Mouse (Mus musculus) liver, embryonic 11.5 days (tissue): Measurements from ENCODE around the gene Cacnb3. TPM values are rescaled to one million over a fixed set of nuclear protein-coding genes. Genes with fewer than 3 reads are reported as not detected.
A peak's percentile ranks its signal among the peaks of the same experiment; 100 is the strongest.

Experiments used
- ATAC-seq: fragments of 200-750 bp; cut with Nextera tagmentation; replicated peaks from 2 replicates; pipeline ENCODE4 v1.8.0; 2017; ENCODE audit warnings: moderate number of reproducible peaks, mild to moderate bottlenecking, moderate TSS enrichment, moderate library complexity; ENCODE audit not compliant: low FRiP score
- DNase-seq: peaks from one replicate; pipeline ENCODE4 v3.0.0-alpha.2; 2017; ENCODE audit warnings: low spot score
- H3K27ac ChIP-seq: fragments of 300-500 bp; sonication (generic); 2 replicates; pipeline ENCODE4 v1.5.1; 2014; ENCODE audit warnings: mild to moderate bottlenecking, low read depth, low read length, control low read depth
- H3K27me3 ChIP-seq: fragments of 300-500 bp; sonication (generic); replicated peaks from 2 replicates; pipeline ENCODE4 v1.6.1; 2014; ENCODE audit warnings: low read length, mixed read lengths; ENCODE audit not compliant: control insufficient read depth, insufficient read depth
- H3K36me3 ChIP-seq: fragments of 300-500 bp; sonication (generic); 2 replicates; pipeline ENCODE4 v1.6.1; 2014; ENCODE audit warnings: mild to moderate bottlenecking, low read length, moderate library complexity, mixed read lengths; ENCODE audit not compliant: control insufficient read depth, insufficient read depth
- H3K4me1 ChIP-seq: fragments of 300-500 bp; sonication (generic); replicated peaks from 2 replicates; pipeline ENCODE4 v1.6.1; 2014; ENCODE audit warnings: low read length, mixed read lengths; ENCODE audit not compliant: control insufficient read depth, insufficient read depth
- H3K4me2 ChIP-seq: fragments of 300-500 bp; sonication (generic); 2 replicates; pipeline ENCODE4 v1.6.1; 2014; ENCODE audit warnings: mild to moderate bottlenecking, control low read depth, moderate library complexity
- H3K4me3 ChIP-seq: fragments of 300-500 bp; sonication (generic); 2 replicates; pipeline ENCODE4 v1.5.1; 2014; ENCODE audit warnings: low read depth, low read length, control low read depth
- H3K9ac ChIP-seq: fragments of 300-500 bp; sonication (generic); 2 replicates; pipeline ENCODE4 v1.6.1; 2014; ENCODE audit warnings: low read depth, low read length, control low read depth
- H3K9me3 ChIP-seq: fragments of 300-500 bp; sonication (generic); 2 replicates; pipeline ENCODE4 v1.6.1; 2016; ENCODE audit warnings: low read length, inconsistent platforms, mixed read lengths; ENCODE audit not compliant: control insufficient read depth
- WGBS: fragments of 180-500 bp; shearing (Covaris S2); extraction: QIAGEN DNeasy Blood & Tissue Kit; methylation state at CpG from one replicate; pipeline ENCODE4 v1.1.7; 2014; 5-methylcytosine and 5-hydroxymethylcytosine counted together
- polyA plus RNA-seq: library from polyadenylated mRNA; unstranded; fragments of >200 nt; fragmentation: Nextera tagmentation; extraction: Ambion mirVana; gene quantifications from 2 replicates; pipeline ENCODE4 v1.2.1, GENCODE M21; 2014

The Cacnb3 gene
- polyA plus RNA-seq, 1 experiment from 2014 or later = 13.2 TPM

- H3K9ac ChIP-seq = no peak overlapping the region
Measured at GRCm38 (mm10) chr15:98626487-98627212, 4.0 kb upstream of the Cacnb3 start.

GRCm38 (mm10) chr15:98628589-98629254 is 1.9 kb upstream of the Cacnb3 start:
- Histone ChIP-seq H3K9ac (no peak overlapping the region), H3K27me3 (peaks cover 67% of the 10 kb centered on the region), H3K4me3 (peak overlapping the region; percentile 22), H3K9me3 (no peaks in the 10 kb centered on the region), H3K4me2 (peak overlapping the region; percentile 52), H3K27ac (no peak overlapping the region), H3K36me3 (no peaks in the 10 kb centered on the region), H3K4me1 (peaks cover 14% of the 10 kb centered on the region)
- ATAC-seq = no peak
- 11% methylated on average over 20 of the region's 20 CpGs for WGBS
- DNase-seq = no peak

More at GRCm38 (mm10) chr15:98626487-98627212, 4.0 kb upstream of the Cacnb3 start:
- no peaks in the 10 kb centered on the region for H3K36me3 ChIP-seq
- no peak overlapping the region for H3K4me2 ChIP-seq
- ATAC-seq = no peak
- peaks cover 7% of the 10 kb centered on the region; the same call in 1 of the 2 replicates for H3K4me1 ChIP-seq
- no peaks in the 10 kb centered on the region for H3K9me3 ChIP-seq
- H3K27me3 ChIP-seq = peaks cover 57% of the 10 kb centered on the region
- 72% methylated on average over 7 of the region's 7 CpGs for WGBS
- H3K27ac ChIP-seq = no peak overlapping the region
- no peak overlapping the region for H3K4me3 ChIP-seq
- DNase-seq = no peak

GRCm38 (mm10) chr15:98629464-98629863 is 1.2 kb upstream of the Cacnb3 start:
- Histone ChIP-seq H3K27me3 (peaks cover 74% of the 10 kb centered on the region), H3K4me1 (peaks cover 21% of the 10 kb centered on the region), H3K36me3 (no peaks in the 10 kb centered on the region), H3K4me3 (no peak overlapping the region), H3K9me3 (no peaks in the 10 kb centered on the region), H3K9ac (no peak overlapping the region), H3K27ac (no peak overlapping the region), H3K4me2 (peak overlapping the region; percentile 52; the same call in 1 of the 2 replicates)
- WGBS = 41% methylated on average over 6 of the region's 6 CpGs
- DNase-seq = no peak
- no peak for ATAC-seq

- peak overlapping the region; percentile 98 for H3K4me2 ChIP-seq
- H3K4me3 ChIP-seq = peak overlapping the region; percentile 39
- DNase-seq (peak; percentile 77), ATAC-seq (peak; percentile 38)
- no peaks in the 10 kb centered on the region for H3K36me3 ChIP-seq
- H3K27me3 ChIP-seq = peaks cover 87% of the 10 kb centered on the region
- H3K27ac ChIP-seq = no peak overlapping the region; the same call in 1 of the 2 replicates
- no peak overlapping the region for H3K9ac ChIP-seq
- peaks cover 25% of the 10 kb centered on the region for H3K4me1 ChIP-seq
- no peaks in the 10 kb centered on the region for H3K9me3 ChIP-seq
- WGBS = 1% methylated on average over 18 of the region's 18 CpGs
Measured at GRCm38 (mm10) chr15:98631493-98631892, 853 bp downstream of the Cacnb3 start.

GRCm38 (mm10) chr15:98632107-98632744 is 1.6 kb downstream of the Cacnb3 start:
- peaks cover 95% of the 10 kb centered on the region for H3K27me3 ChIP-seq
- no peaks in the 10 kb centered on the region for H3K36me3 ChIP-seq
- ATAC-seq (no peak), DNase-seq (no peak)
- 2% methylated on average over 25 of the region's 25 CpGs for WGBS
- peak overlapping the region; percentile 39 for H3K4me3 ChIP-seq
- H3K4me1 ChIP-seq = peaks cover 25% of the 10 kb centered on the region
- no peaks in the 10 kb centered on the region for H3K9me3 ChIP-seq
- H3K4me2 ChIP-seq = peak overlapping the region; percentile 98
- H3K9ac ChIP-seq = 0 out of 2 replicates have a peak overlapping the region, but pooled peaks have one; percentile 34
- H3K27ac ChIP-seq = peak overlapping the region; percentile 32

GRCm38 (mm10) chr15:98632921-98633320 is 2.3 kb downstream of the Cacnb3 start:
- Histone ChIP-seq H3K4me2 (peak overlapping the region; percentile 98), H3K4me3 (peak overlapping the region; percentile 39), H3K9ac (no peak overlapping the region)

GRCm38 (mm10) chr15:98633822-98634470 is 3.3 kb downstream of the Cacnb3 start:
- ATAC-seq = no peak
- peak overlapping the region; percentile 60 for H3K9ac ChIP-seq
- peaks cover 90% of the 10 kb centered on the region for H3K27me3 ChIP-seq
- peak overlapping the region; percentile 98 for H3K4me2 ChIP-seq
- H3K4me1 ChIP-seq = peaks cover 22% of the 10 kb centered on the region
- no peak overlapping the region; the same call in 1 of the 2 replicates for H3K27ac ChIP-seq
- WGBS = under 1% methylated on average over 25 of the region's 25 CpGs
- H3K36me3 ChIP-seq = no peaks in the 10 kb centered on the region
- H3K9me3 ChIP-seq = no peaks in the 10 kb centered on the region
- DNase-seq = no peak
- peak overlapping the region; percentile 76 for H3K4me3 ChIP-seq

More at GRCm38 (mm10) chr15:98632921-98633320, 2.3 kb downstream of the Cacnb3 start:
- WGBS = 2% methylated on average over 4 of the region's 4 CpGs
- H3K9me3 ChIP-seq = no peaks in the 10 kb centered on the region
- H3K27me3 ChIP-seq = peaks cover 99% of the 10 kb centered on the region
- DNase-seq (no peak), ATAC-seq (no peak)
- no peaks in the 10 kb centered on the region for H3K36me3 ChIP-seq
- no peak overlapping the region for H3K27ac ChIP-seq
- peaks cover 25% of the 10 kb centered on the region for H3K4me1 ChIP-seq

GRCm38 (mm10) chr15:98634541-98635081 is 4.0 kb downstream of the Cacnb3 start:
- peak overlapping the region; percentile 38 for H3K27ac ChIP-seq
- H3K4me1 ChIP-seq = peaks cover 22% of the 10 kb centered on the region

More at GRCm38 (mm10) chr15:98634541-98635081, 4.0 kb downstream of the Cacnb3 start:
- Histone ChIP-seq H3K9ac (peak overlapping the region; percentile 60), H3K27me3 (peaks cover 90% of the 10 kb centered on the region), H3K9me3 (no peaks in the 10 kb centered on the region), H3K4me2 (peak overlapping the region; percentile 98), H3K36me3 (no peaks in the 10 kb centered on the region), H3K4me3 (peak overlapping the region; percentile 76)
- DNase-seq (peak; percentile 83), ATAC-seq (peak; percentile 46; the same call in 1 of the 2 replicates)
- under 1% methylated on average over 60 of the region's 65 CpGs for WGBS
